Mouse (Mus musculus) heart, embryonic 10.5 days (tissue): Measurements from ENCODE around the gene Pxdn. TPM values are rescaled to one million over a fixed set of nuclear protein-coding genes. Genes with fewer than 3 reads are reported as not detected.

Experiments used
- DNase-seq: peaks from one replicate; pipeline ENCODE4 v3.0.0-alpha.2; 2017; ENCODE audit warnings: low spot score
- H3K27ac ChIP-seq: fragments of 300-500 bp; sonication (generic); 2 replicates; pipeline ENCODE4 v1.5.1; 2016; ENCODE audit warnings: mild to moderate bottlenecking
- H3K27me3 ChIP-seq: fragments of 300-500 bp; sonication (generic); 2 replicates; pipeline ENCODE4 v1.6.1; 2016; ENCODE audit warnings: mild to moderate bottlenecking; ENCODE audit not compliant: poor library complexity, insufficient read depth, severe bottlenecking
- H3K36me3 ChIP-seq: fragments of 300-500 bp; sonication (generic); 2 replicates; pipeline ENCODE4 v1.6.1; 2016; ENCODE audit warnings: mild to moderate bottlenecking, moderate library complexity
- H3K4me1 ChIP-seq: fragments of 300-500 bp; sonication (generic); 2 replicates; pipeline ENCODE4 v1.6.1; 2016; ENCODE audit warnings: mild to moderate bottlenecking
- H3K4me3 ChIP-seq: fragments of 300-500 bp; sonication (generic); 2 replicates; pipeline ENCODE4 v1.5.1; 2016; ENCODE audit warnings: mild to moderate bottlenecking, moderate library complexity
- H3K9me3 ChIP-seq: fragments of 300-500 bp; sonication (generic); 2 replicates; pipeline ENCODE4 v1.6.1; 2016; ENCODE audit warnings: mild to moderate bottlenecking, moderate library complexity
- WGBS: fragments of 180-500 bp; shearing (Covaris S2); methylation state at CpG from one replicate; pipeline ENCODE4 v1.1.7; 2016; 5-methylcytosine and 5-hydroxymethylcytosine counted together
- polyA plus RNA-seq: library from polyadenylated mRNA; unstranded; fragments of >200 nt; fragmentation: Nextera tagmentation; extraction: Ambion mirVana; gene quantifications from 2 replicates; pipeline ENCODE4 v1.2.1, GENCODE M21; 2016

Gene Pxdn
- polyA plus RNA-seq, 1 experiment from 2014 or later: 92.0 TPM

GRCm38 (mm10) chr12:29958637-29959036, 21.2 kb downstream of the Pxdn start:
- Histone ChIP-seq H3K27ac (no peak overlapping the region), H3K4me3 (no peak overlapping the region), H3K4me1 (peaks cover 53% of the 10 kb centered on the region), H3K27me3 (no peaks in the 10 kb centered on the region), H3K36me3 (peaks cover 6% of the 10 kb centered on the region), H3K9me3 (no peaks in the 10 kb centered on the region)
- WGBS: 68% methylated on average over 5 of the region's 5 CpGs
- DNase-seq: no peak

GRCm38 (mm10) chr12:29961041-29961440, 23.6 kb downstream of the Pxdn start:
- Histone ChIP-seq H3K27ac (0 out of 2 replicates have a peak overlapping the region, but pooled peaks have one; percentile 6), H3K4me3 (no peak overlapping the region), H3K4me1 (peaks cover 57% of the 10 kb centered on the region), H3K36me3 (peaks cover 12% of the 10 kb centered on the region), H3K27me3 (no peaks in the 10 kb centered on the region), H3K9me3 (no peaks in the 10 kb centered on the region)
- no peak for DNase-seq
- 79% methylated on average over 1 of the region's 1 CpGs for WGBS

- peaks cover 14% of the 10 kb centered on the region; the same call in 1 of the 2 replicates for H3K36me3 ChIP-seq
- no peaks in the 10 kb centered on the region for H3K27me3 ChIP-seq
- 85% methylated on average over 6 of the region's 6 CpGs for WGBS
- H3K4me1 ChIP-seq: peaks cover 29% of the 10 kb centered on the region
- DNase-seq: no peak
- H3K4me3 ChIP-seq: no peak overlapping the region
- H3K27ac ChIP-seq: no peak overlapping the region
- no peaks in the 10 kb centered on the region for H3K9me3 ChIP-seq
Observed at GRCm38 (mm10) chr12:29965016-29965415, 27.6 kb downstream of the Pxdn start.

GRCm38 (mm10) chr12:29971795-29972464, 34.5 kb downstream of the Pxdn start:
- no peak overlapping the region for H3K27ac ChIP-seq
- peaks cover 14% of the 10 kb centered on the region; the same call in 1 of the 2 replicates for H3K36me3 ChIP-seq
- H3K4me3 ChIP-seq: no peak overlapping the region
- H3K27me3 ChIP-seq: no peaks in the 10 kb centered on the region
- no peaks in the 10 kb centered on the region for H3K9me3 ChIP-seq
- DNase-seq: no peak
- peaks cover 40% of the 10 kb centered on the region for H3K4me1 ChIP-seq
- WGBS: 77% methylated on average over 7 of the region's 7 CpGs

GRCm38 (mm10) chr12:29972533-29972932, 35.1 kb downstream of the Pxdn start:
- WGBS: 54% methylated on average over 6 of the region's 6 CpGs
- Histone ChIP-seq H3K27me3 (no peaks in the 10 kb centered on the region), H3K9me3 (no peaks in the 10 kb centered on the region), H3K4me3 (no peak overlapping the region), H3K36me3 (peaks cover 17% of the 10 kb centered on the region), H3K27ac (no peak overlapping the region), H3K4me1 (peaks cover 40% of the 10 kb centered on the region)
- DNase-seq: no peak

GRCm38 (mm10) chr12:29980076-29980475, 42.7 kb downstream of the Pxdn start:
- Histone ChIP-seq H3K9me3 (no peaks in the 10 kb centered on the region), H3K36me3 (peaks cover 78% of the 10 kb centered on the region), H3K27me3 (no peaks in the 10 kb centered on the region), H3K4me1 (peaks cover 32% of the 10 kb centered on the region), H3K4me3 (no peak overlapping the region), H3K27ac (no peak overlapping the region)
- DNase-seq: no peak
- WGBS: 80% methylated on average over 8 of the region's 8 CpGs

- H3K4me3 ChIP-seq: no peak overlapping the region
- 58% methylated on average over 7 of the region's 7 CpGs for WGBS
- peak; percentile 86 for DNase-seq
- peaks cover 86% of the 10 kb centered on the region for H3K36me3 ChIP-seq
- H3K27me3 ChIP-seq: no peaks in the 10 kb centered on the region
- H3K9me3 ChIP-seq: no peaks in the 10 kb centered on the region
- peaks cover 25% of the 10 kb centered on the region for H3K4me1 ChIP-seq
- no peak overlapping the region for H3K27ac ChIP-seq
Observed at GRCm38 (mm10) chr12:29981722-29982293, 44.4 kb downstream of the Pxdn start.

- H3K36me3 ChIP-seq: peaks cover 91% of the 10 kb centered on the region
- WGBS: 92% methylated on average over 9 of the region's 9 CpGs
- H3K27ac ChIP-seq: no peak overlapping the region
Observed at GRCm38 (mm10) chr12:29983190-29983589, 45.8 kb downstream of the Pxdn start.

GRCm38 (mm10) chr12:29985126-29985525, 47.7 kb downstream of the Pxdn start:
- Histone ChIP-seq H3K27ac (no peak overlapping the region), H3K4me3 (no peak overlapping the region), H3K4me1 (peaks cover 19% of the 10 kb centered on the region), H3K27me3 (no peaks in the 10 kb centered on the region), H3K9me3 (no peaks in the 10 kb centered on the region), H3K36me3 (peaks cover 94% of the 10 kb centered on the region)
- 86% methylated on average over 6 of the region's 6 CpGs for WGBS
- DNase-seq: no peak

More at GRCm38 (mm10) chr12:29983190-29983589, 45.8 kb downstream of the Pxdn start:
- Histone ChIP-seq H3K9me3 (no peaks in the 10 kb centered on the region), H3K4me3 (no peak overlapping the region), H3K27me3 (no peaks in the 10 kb centered on the region), H3K4me1 (peaks cover 25% of the 10 kb centered on the region)
- no peak for DNase-seq

- DNase-seq: no peak
- Histone ChIP-seq H3K9me3 (no peaks in the 10 kb centered on the region), H3K27ac (no peak overlapping the region), H3K4me1 (peaks cover 12% of the 10 kb centered on the region; the same call in 1 of the 2 replicates), H3K36me3 (peaks cover 94% of the 10 kb centered on the region), H3K4me3 (no peak overlapping the region), H3K27me3 (no peaks in the 10 kb centered on the region)
- 85% methylated on average over 10 of the region's 10 CpGs for WGBS
Observed at GRCm38 (mm10) chr12:29986241-29986640, 48.8 kb downstream of the Pxdn start.

- H3K36me3 ChIP-seq: peaks cover 96% of the 10 kb centered on the region
- no peak overlapping the region for H3K27ac ChIP-seq
- no peaks in the 10 kb centered on the region for H3K4me1 ChIP-seq
- WGBS: 89% methylated on average over 5 of the region's 5 CpGs
- no peak overlapping the region for H3K4me3 ChIP-seq
- H3K9me3 ChIP-seq: no peaks in the 10 kb centered on the region
- no peaks in the 10 kb centered on the region for H3K27me3 ChIP-seq
- no peak for DNase-seq
Observed at GRCm38 (mm10) chr12:29998895-29999294, 61.5 kb downstream of the Pxdn start.

- Histone ChIP-seq H3K36me3 (peaks cover 92% of the 10 kb centered on the region), H3K27ac (no peak overlapping the region), H3K4me1 (no peaks in the 10 kb centered on the region), H3K9me3 (no peaks in the 10 kb centered on the region), H3K27me3 (no peaks in the 10 kb centered on the region), H3K4me3 (no peak overlapping the region)
- DNase-seq: no peak
- 96% methylated on average over 16 of the region's 16 CpGs for WGBS
Observed at GRCm38 (mm10) chr12:30001951-30002350, 64.5 kb downstream of the Pxdn start.

- no peaks in the 10 kb centered on the region for H3K27me3 ChIP-seq
- H3K4me3 ChIP-seq: no peak overlapping the region
- no peaks in the 10 kb centered on the region for H3K4me1 ChIP-seq
- DNase-seq: no peak
- WGBS: 88% methylated on average over 14 of the region's 14 CpGs
- H3K27ac ChIP-seq: no peak overlapping the region
- H3K36me3 ChIP-seq: peaks cover 95% of the 10 kb centered on the region
- H3K9me3 ChIP-seq: no peaks in the 10 kb centered on the region
Observed at GRCm38 (mm10) chr12:30003680-30004364, 66.4 kb downstream of the Pxdn start.
